ENCODE assay signal across 8 mouse cellular contexts in genomic region chr1:80630179-80631149, GRCm38 (mm10).
DNase-seq lines count a peak whose midpoint lies in the region; ATAC-seq and TF ChIP-seq lines count a peak whose summit lies in the region.

No protein-coding gene starts in this region.

- H3K4me2 ChIP-seq in kidney, embryonic 14.5 days (replicated peaks; ENCODE audit: low read depth, low read length), result no peak overlapping the region
- no peak overlapping the region for H3K4me2 ChIP-seq in embryonic facial prominence, embryonic 14.5 days (ENCODE audit: low read depth, low read length)
- no peak overlapping the region for H3K4me2 ChIP-seq in hindbrain, postnatal 0 days (ENCODE audit: low read depth, low read length)

- peak; percentile 79; the same call in 1 of the 2 replicates for ATAC-seq in kidney, embryonic 14.5 days (ENCODE audit: low FRiP score, low TSS enrichment)
- 0 out of 2 replicates have a peak, but pooled peaks have one; percentile 41 for ATAC-seq in embryonic facial prominence, embryonic 14.5 days (ENCODE audit: low read depth)
- peak; percentile 76 for ATAC-seq in hindbrain, postnatal 0 days

- no peaks in the 10 kb centered on the region for H3K36me3 ChIP-seq in kidney, embryonic 14.5 days (ENCODE audit: control insufficient read depth, insufficient read depth, low read length)
- H3K36me3 ChIP-seq in embryonic facial prominence, embryonic 14.5 days (ENCODE audit: control insufficient read depth, insufficient read depth, low read length), result no peaks in the 10 kb centered on the region
- no peaks in the 10 kb centered on the region for H3K36me3 ChIP-seq in hindbrain, postnatal 0 days (ENCODE audit: insufficient read depth, low read length)

- no peak overlapping the region for H3K4me3 ChIP-seq in kidney, embryonic 14.5 days (ENCODE audit: low read length)
- H3K4me3 ChIP-seq in embryonic facial prominence, embryonic 14.5 days (ENCODE audit: low read depth, low read length), result no peak overlapping the region
- H3K4me3 ChIP-seq in hindbrain, postnatal 0 days (ENCODE audit: low read length), result no peak overlapping the region

- no peak overlapping the region for H3K9ac ChIP-seq in kidney, embryonic 14.5 days (ENCODE audit: low read depth, low read length)
- no peak overlapping the region for H3K9ac ChIP-seq in embryonic facial prominence, embryonic 14.5 days (ENCODE audit: low read depth, low read length)
- no peak overlapping the region for H3K9ac ChIP-seq in hindbrain, postnatal 0 days (replicated peaks; ENCODE audit: low read length)

- WGBS in kidney, embryonic 14.5 days, result 59% methylated on average over 5 of the region's 5 CpGs
- 43% methylated on average over 5 of the region's 5 CpGs for WGBS in embryonic facial prominence, embryonic 14.5 days
- 24% methylated on average over 5 of the region's 5 CpGs for WGBS in hindbrain, postnatal 0 days

- no peaks in the 10 kb centered on the region for H3K27me3 ChIP-seq in kidney, embryonic 14.5 days (ENCODE audit: control insufficient read depth, insufficient read depth, low read length)
- no peaks in the 10 kb centered on the region for H3K27me3 ChIP-seq in embryonic facial prominence, embryonic 14.5 days (replicated peaks; ENCODE audit: control insufficient read depth, insufficient read depth, low read length)
- no peaks in the 10 kb centered on the region for H3K27me3 ChIP-seq in hindbrain, postnatal 0 days (ENCODE audit: insufficient read depth, low read length)

- intact Hi-C loops in left cerebral cortex, postnatal 4 days (cut with DNase I), result no loop called here

- H3K4me1 ChIP-seq in kidney, embryonic 14.5 days (ENCODE audit: control insufficient read depth, insufficient read depth, low read length), result no peaks in the 10 kb centered on the region
- H3K4me1 ChIP-seq in embryonic facial prominence, embryonic 14.5 days (ENCODE audit: control insufficient read depth, insufficient read depth, low read length), result no peaks in the 10 kb centered on the region; the same call in 1 of the 2 replicates
- H3K4me1 ChIP-seq in hindbrain, postnatal 0 days (ENCODE audit: insufficient read depth, low read length), result 0 out of 2 replicates have a peak, but pooled peaks cover 2% of the 10 kb centered on the region

- H3K9me3 ChIP-seq in kidney, embryonic 14.5 days (ENCODE audit: control insufficient read depth, low read length), result no peaks in the 10 kb centered on the region
- H3K9me3 ChIP-seq in embryonic facial prominence, embryonic 14.5 days (ENCODE audit: control insufficient read depth, low read length), result no peaks in the 10 kb centered on the region
- H3K9me3 ChIP-seq in hindbrain, postnatal 0 days (ENCODE audit: low read length), result no peaks in the 10 kb centered on the region

- no peak overlapping the region for H3K27ac ChIP-seq in kidney, embryonic 14.5 days (ENCODE audit: low read depth, low read length)
- H3K27ac ChIP-seq in embryonic facial prominence, embryonic 14.5 days (replicated peaks; ENCODE audit: low read depth, low read length), result no peak overlapping the region
- H3K27ac ChIP-seq in hindbrain, postnatal 0 days, result peak overlapping the region; percentile 56; the same call in 1 of the 2 replicates

- peak; percentile 20; the same call in 1 of the 2 replicates for TF ChIP-seq CTCF in hindbrain, postnatal 0 days (IDR thresholded peaks at IDR 0.05; ENCODE audit: low read depth)

- no peak for DNase-seq in kidney, adult 11 months
- DNase-seq in embryonic facial prominence, embryonic 14.5 days (ENCODE audit: low spot score), result peak; percentile 71
- peak; percentile 68 for DNase-seq in hindbrain, postnatal 0 days (ENCODE audit: low spot score)
- peak; percentile 15 for DNase-seq in neural tube, embryonic 10.5 days (ENCODE audit: extremely low spot score, low spot score)
- no peak for DNase-seq in spleen, postnatal 4 days (ENCODE audit: low spot score in 2 of 2)
- DNase-seq in layer of hippocampus, postnatal 25 days (ENCODE audit: extremely low spot score in 1 of 2, low spot score in 1 of 2), result no peak
- DNase-seq in left cerebral cortex, postnatal 4 days, result no peak

Comparison
In these comparisons a context has a peak if more than half of its experiments do, and no peak if none do; other contexts are left out.
1. DNase-seq: peak in embryonic facial prominence, embryonic 14.5 days (single experiment), hindbrain, postnatal 0 days (single experiment) and neural tube, embryonic 10.5 days (single experiment); none in kidney, adult 11 months (single experiment), spleen, postnatal 4 days (0 of 2), layer of hippocampus, postnatal 25 days (0 of 2) and left cerebral cortex, postnatal 4 days (single experiment).
2. Peak in every context shown above with its lines, with median percentiles within 50 percentile points of each other: ATAC-seq.